Mouse (Mus musculus) natural killer cell, adult 2 months (primary cell): ENCODE measurements at regions not wholly inside any gene's neighbourhood (a gene's known extent, or its start where the extent isn't known, plus 50 kb on each side); places are given as distances from the start of the nearest gene placed in this dataset.

Source experiments
- DNase-seq, 2 experiments: peaks; one replicate each; pipeline ENCODE4 v3.0.0; 2022; ENCODE audit warnings: low spot score in 2 of 2

- no peak for DNase-seq
These were observed 364.1 kb upstream of the Pik3r1 start for GRCm38 (mm10) chr13:102132154-102132553.

GRCm38 (mm10) chr13:102132696-102133095 is 364.7 kb upstream of the Pik3r1 start:
- DNase-seq, result no peak

GRCm38 (mm10) chr13:102135210-102135609 is 367.2 kb upstream of the Pik3r1 start:
- DNase-seq, result no peak

GRCm38 (mm10) chr13:102142986-102143385 is 375.0 kb upstream of the Pik3r1 start:
- no peak for DNase-seq

- DNase-seq, result no peak
These were observed 375.8 kb upstream of the Pik3r1 start for GRCm38 (mm10) chr13:102143848-102144247.

- no peak for DNase-seq
These were observed 380.0 kb upstream of the Pik3r1 start for GRCm38 (mm10) chr13:102148039-102148438.

- DNase-seq, result no peak
These were observed 386.0 kb upstream of the Pik3r1 start for GRCm38 (mm10) chr13:102153785-102154608.

- DNase-seq, result no peak
These were observed 386.5 kb upstream of the Pik3r1 start for GRCm38 (mm10) chr13:102154609-102154899.

GRCm38 (mm10) chr13:102157369-102158130 is 389.5 kb upstream of the Pik3r1 start:
- DNase-seq, result no peak

GRCm38 (mm10) chr13:102173382-102174234 is 405.6 kb upstream of the Pik3r1 start:
- no peak for DNase-seq

- DNase-seq, result no peak
These were observed 406.4 kb upstream of the Pik3r1 start for GRCm38 (mm10) chr13:102174431-102174830.

- DNase-seq, result no peak
These were observed 406.9 kb upstream of the Pik3r1 start for GRCm38 (mm10) chr13:102174896-102175295.

GRCm38 (mm10) chr13:102175406-102175805 is 407.4 kb upstream of the Pik3r1 start:
- no peak for DNase-seq

GRCm38 (mm10) chr13:102176456-102176855 is 408.4 kb upstream of the Pik3r1 start:
- no peak for DNase-seq

- DNase-seq, result no peak
These were observed 426.7 kb upstream of the Pik3r1 start for GRCm38 (mm10) chr13:102194716-102195115.

- DNase-seq, result peak in 1 of 2 experiments; percentile 4
These were observed 434.3 kb upstream of the Pik3r1 start for GRCm38 (mm10) chr13:102202301-102202700.

GRCm38 (mm10) chr13:102218486-102218885 is 450.5 kb upstream of the Pik3r1 start:
- DNase-seq, result no peak

- no peak for DNase-seq
These were observed 462.3 kb upstream of the Cd180 start for GRCm38 (mm10) chr13:102231048-102231447.

- DNase-seq, result no peak
These were observed 460.9 kb upstream of the Cd180 start for GRCm38 (mm10) chr13:102232291-102232936.

- DNase-seq, result no peak
These were observed 442.5 kb upstream of the Cd180 start for GRCm38 (mm10) chr13:102250884-102251283.

GRCm38 (mm10) chr13:102251709-102252108 is 441.6 kb upstream of the Cd180 start:
- DNase-seq, result no peak
